Comparison of ENCODE assay signal across 16 mouse cellular contexts in the genomic region with DNA sequence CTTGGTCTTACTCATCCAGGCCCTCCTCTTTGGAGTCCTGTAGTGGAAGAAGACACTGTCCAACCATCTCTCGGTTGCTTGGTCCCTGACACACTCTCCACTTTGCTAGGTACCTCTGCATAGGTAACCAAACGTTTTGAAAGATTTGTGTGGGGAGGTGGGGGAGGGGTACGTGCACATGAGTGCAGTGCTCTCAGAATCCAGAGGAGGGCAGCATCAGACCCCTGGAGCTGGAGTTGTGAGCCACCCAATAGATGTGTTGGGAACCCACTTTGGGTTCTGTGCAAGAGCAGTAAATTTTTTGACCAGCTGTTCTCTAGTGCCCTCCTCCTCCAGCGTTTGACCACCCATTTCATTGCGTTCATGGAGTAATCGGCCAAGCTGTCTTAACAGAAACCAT.
DNase-seq lines count a peak whose midpoint lies in the region; ATAC-seq and TF ChIP-seq lines count a peak whose summit lies in the region.
"Had no signal": no experiment of that assay in that cellular context is flagged by ENCODE, and none has a peak within 500 bp of the region (broad histone marks: within the 10 kb centered on the region; RNA-seq: fewer than 3 reads in every experiment).

No protein-coding gene starts in this region.

- no peaks in the 10 kb centered on the region for H3K27me3 ChIP-seq in testis, adult 2 months (ENCODE audit: control insufficient read depth, insufficient read depth, low read length)
- no peaks in the 10 kb centered on the region for H3K27me3 ChIP-seq in stomach, postnatal 0 days (ENCODE audit: control insufficient read depth, insufficient read depth, low read length)
- H3K27me3 ChIP-seq: embryonic facial prominence, embryonic 15.5 days; kidney, embryonic 15.5 days; liver, embryonic 13.5 days had no signal

- no peak overlapping the region for H3K4me2 ChIP-seq in stomach, postnatal 0 days (replicated peaks; ENCODE audit: low read depth)
- H3K4me2 ChIP-seq: embryonic facial prominence, embryonic 15.5 days; forebrain, embryonic 12.5 days; kidney, embryonic 15.5 days; liver, embryonic 13.5 days; midbrain, embryonic 15.5 days had no signal

- no peak for DNase-seq in gastrocnemius, adult 2 months
- no peak for DNase-seq in gastrocnemius, postnatal 14 days
- DNase-seq in layer of hippocampus, adult 2 months (ENCODE audit: low spot score in 2 of 2): no peak
- DNase-seq in layer of hippocampus, postnatal 10 days (ENCODE audit: low spot score in 2 of 2): no peak
- no peak for DNase-seq in testis, postnatal 10 days (ENCODE audit: low spot score)
- DNase-seq in stomach, postnatal 0 days (ENCODE audit: low spot score): no peak
- DNase-seq: adrenal gland, postnatal 25 days; cerebellum, postnatal 25 days; heart, adult 11 months; liver, embryonic 13.5 days had no signal

- TF ChIP-seq CTCF in gastrocnemius, adult 2 months (IDR thresholded peaks at IDR 0.05): peak; percentile 43
- peak; percentile 51 for TF ChIP-seq CTCF in layer of hippocampus, adult 2 months (conservative IDR thresholded peaks at IDR 0.05)
- peak; percentile 48; the same call in 1 of the 2 replicates for TF ChIP-seq CTCF in testis, adult 2 months (IDR thresholded peaks at IDR 0.05; ENCODE audit: control insufficient read depth, insufficient read depth, insufficient replicate concordance, low read depth, low read length)
- TF ChIP-seq CTCF in stomach, postnatal 0 days (IDR thresholded peaks at IDR 0.05; ENCODE audit: low read depth): peak; percentile 61

- H3K4me1 ChIP-seq in testis, adult 2 months (ENCODE audit: control insufficient read depth, insufficient read depth, low read length): no peaks in the 10 kb centered on the region
- H3K4me1 ChIP-seq in stomach, postnatal 0 days (replicated peaks; ENCODE audit: control insufficient read depth, insufficient read depth): no peaks in the 10 kb centered on the region
- H3K4me1 ChIP-seq: embryonic facial prominence, embryonic 15.5 days; forebrain, embryonic 12.5 days; kidney, embryonic 15.5 days; liver, embryonic 13.5 days; midbrain, embryonic 15.5 days had no signal

- no peak for TF ChIP-seq EP300 in stomach, postnatal 0 days (optimal IDR thresholded peaks at IDR 0.05)

- no peak overlapping the region for H3K4me3 ChIP-seq in gastrocnemius, adult 2 months
- no peak overlapping the region for H3K4me3 ChIP-seq in layer of hippocampus, adult 2 months
- H3K4me3 ChIP-seq in testis, adult 2 months (ENCODE audit: control insufficient read depth, low read depth, low read length): no peak overlapping the region
- no peak overlapping the region for H3K4me3 ChIP-seq in stomach, postnatal 0 days (ENCODE audit: low read depth, low read length)
- H3K4me3 ChIP-seq: embryonic facial prominence, embryonic 15.5 days; forebrain, embryonic 12.5 days; kidney, embryonic 15.5 days; liver, embryonic 13.5 days; midbrain, embryonic 15.5 days had no signal

- no peak overlapping the region for H3K9ac ChIP-seq in stomach, postnatal 0 days (ENCODE audit: low read length)
- H3K9ac ChIP-seq: embryonic facial prominence, embryonic 15.5 days; forebrain, embryonic 12.5 days; kidney, embryonic 15.5 days; liver, embryonic 13.5 days; midbrain, embryonic 15.5 days had no signal

- 73% methylated on average over 6 of the region's 6 CpGs for WGBS in stomach, postnatal 0 days

- H3K27ac ChIP-seq in gastrocnemius, adult 2 months: no peak overlapping the region
- no peak overlapping the region for H3K27ac ChIP-seq in layer of hippocampus, adult 2 months
- no peak overlapping the region for H3K27ac ChIP-seq in testis, adult 2 months (ENCODE audit: control insufficient read depth, insufficient read depth, low read depth, low read length)
- no peak overlapping the region for H3K27ac ChIP-seq in stomach, postnatal 0 days (replicated peaks)
- H3K27ac ChIP-seq: embryonic facial prominence, embryonic 15.5 days; forebrain, embryonic 12.5 days; kidney, embryonic 15.5 days; liver, embryonic 13.5 days; midbrain, embryonic 15.5 days had no signal

- no peaks in the 10 kb centered on the region for H3K9me3 ChIP-seq in stomach, postnatal 0 days (ENCODE audit: control insufficient read depth, low read length)
- H3K9me3 ChIP-seq: embryonic facial prominence, embryonic 15.5 days; forebrain, embryonic 12.5 days; kidney, embryonic 15.5 days; liver, embryonic 13.5 days; midbrain, embryonic 15.5 days had no signal

- H3K36me3 ChIP-seq in testis, adult 2 months (ENCODE audit: control insufficient read depth, insufficient read depth, low read length): no peaks in the 10 kb centered on the region
- H3K36me3 ChIP-seq in stomach, postnatal 0 days (ENCODE audit: control insufficient read depth, insufficient read depth, low read length): no peaks in the 10 kb centered on the region
- H3K36me3 ChIP-seq: embryonic facial prominence, embryonic 15.5 days; forebrain, embryonic 12.5 days; kidney, embryonic 15.5 days; liver, embryonic 13.5 days; midbrain, embryonic 15.5 days had no signal

- ATAC-seq in stomach, postnatal 0 days (ENCODE audit: low FRiP score, low TSS enrichment): no peak
- no peak for ATAC-seq in cerebellum, adult (ENCODE audit: insufficient number of reproducible peaks, low FRiP score, low TSS enrichment)
- ATAC-seq: midbrain, embryonic 15.5 days had no signal

- TF ChIP-seq POLR2A in testis, adult 2 months (IDR thresholded peaks at IDR 0.05; ENCODE audit: control insufficient read depth, low read depth, low read length): no peak

- intact Hi-C loops in gastrocnemius, adult 2 months (cut with DNase I): loop anchor here (5.0 kb wide), 1 partner anchor 357 kb away; no protein-coding TSS in a partner anchor
- intact Hi-C loops in gastrocnemius, postnatal 14 days (cut with DNase I; ENCODE audit: low total_unique reads): no loop called here
